Mouse (Mus musculus) thymus, adult 2 months (tissue): Measurements from ENCODE around the gene Ccndbp1.

ENCODE experiments used
- CTCF ChIP-seq: fragments of 200-500 bp; IDR thresholded peaks from 2 replicates; pipeline ENCODE4 v1.5.1; 2012; ENCODE audit warnings: mild to moderate bottlenecking, control low read depth, low read length, moderate library complexity, borderline replicate concordance; ENCODE audit not compliant: control insufficient read depth, poor library complexity, insufficient read depth; ENCODE audit errors: extremely low read depth
- POLR2A ChIP-seq: fragments of 200-500 bp; IDR thresholded peaks from 2 replicates; pipeline ENCODE4 v1.6.1; 2012; ENCODE audit warnings: mild to moderate bottlenecking, low read length, control low read depth, moderate library complexity; ENCODE audit not compliant: control insufficient read depth, poor library complexity, insufficient read depth; ENCODE audit errors: extremely low read depth

GRCm38 (mm10) chr2:121015507-121015906 lies 7.3 kb downstream of the Ccndbp1 start:
- no peak for TF ChIP-seq CTCF
- TF ChIP-seq POLR2A: no peak
